Mouse (Mus musculus) heart, postnatal 36 days (tissue): ENCODE measurements around the gene Chmp2a. TPM values are rescaled to one million over a fixed set of nuclear protein-coding genes. Genes with fewer than 3 reads are reported as not detected.
"Not testable (repeated sequence)": the region's sequence is repeated elsewhere in the genome, so short reads cannot be mapped to it uniquely, and the experiment has no call there.

Source experiments
- DNase-seq, 2 experiments: peaks; one replicate each; pipeline ENCODE4 v3.0.0; 2021 to 2022
- intact Hi-C: fragments of 180-260 bp; cut with DNase I; formaldehyde crosslinking; loops from one replicate; pipeline ENCODE4 v1.15.1; 2025
- total RNA-seq, 2 experiments: library from RNA; stranded (reverse); gene quantifications; 2 replicates each; pipeline ENCODE4 v1.2.3; 2021

Chmp2a gene
- 100 to 1,000 TPM; 124 to 136 TPM for total RNA-seq

GRCm38 (mm10) chr7:13034148-13034977 is at the start of gene Chmp2a:
TSS of gene Chmp2a (minus strand) at chr7:13034807.
- DNase-seq = peak; percentile 97
- intact Hi-C loops = loop anchor here (5.0 kb wide), 1 partner anchor 197 kb away; no protein-coding TSS in a partner anchor

- intact Hi-C loops = no loop called here
- DNase-seq = no peak
These were observed 37.7 kb upstream of the Chmp2a start for GRCm38 (mm10) chr7:13072293-13072692.

DNA sequence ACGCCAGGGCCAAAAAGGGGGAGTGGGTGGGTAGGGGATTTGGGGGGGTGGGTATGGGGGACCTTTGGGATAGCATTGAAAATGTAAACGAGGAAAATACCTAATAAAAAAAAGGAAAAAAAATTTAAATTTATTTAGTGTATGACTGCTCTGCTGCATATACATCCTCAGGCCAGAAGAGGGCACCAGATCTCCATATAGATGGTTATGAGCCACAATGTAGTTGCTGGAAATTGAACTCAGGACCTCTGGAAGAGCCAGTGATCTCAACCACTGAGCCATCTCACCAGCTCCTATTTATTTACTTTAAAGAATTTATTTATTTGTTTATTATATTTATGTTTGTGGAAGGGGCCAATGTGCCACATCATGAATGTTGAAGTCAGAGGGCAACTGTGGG is 28.8 kb upstream of the Chmp2a start:
- DNase-seq, intact Hi-C loops: not testable (repeated sequence)

GRCm38 (mm10) chr7:13059536-13059935 is 24.9 kb upstream of the Chmp2a start:
- intact Hi-C loops = loop anchor here (10.0 kb wide), 3 partner anchors 255 to 635 kb away; partner anchors contain the start of genes Zfp551, Zfp606 and Zscan18
- no peak for DNase-seq

DNA sequence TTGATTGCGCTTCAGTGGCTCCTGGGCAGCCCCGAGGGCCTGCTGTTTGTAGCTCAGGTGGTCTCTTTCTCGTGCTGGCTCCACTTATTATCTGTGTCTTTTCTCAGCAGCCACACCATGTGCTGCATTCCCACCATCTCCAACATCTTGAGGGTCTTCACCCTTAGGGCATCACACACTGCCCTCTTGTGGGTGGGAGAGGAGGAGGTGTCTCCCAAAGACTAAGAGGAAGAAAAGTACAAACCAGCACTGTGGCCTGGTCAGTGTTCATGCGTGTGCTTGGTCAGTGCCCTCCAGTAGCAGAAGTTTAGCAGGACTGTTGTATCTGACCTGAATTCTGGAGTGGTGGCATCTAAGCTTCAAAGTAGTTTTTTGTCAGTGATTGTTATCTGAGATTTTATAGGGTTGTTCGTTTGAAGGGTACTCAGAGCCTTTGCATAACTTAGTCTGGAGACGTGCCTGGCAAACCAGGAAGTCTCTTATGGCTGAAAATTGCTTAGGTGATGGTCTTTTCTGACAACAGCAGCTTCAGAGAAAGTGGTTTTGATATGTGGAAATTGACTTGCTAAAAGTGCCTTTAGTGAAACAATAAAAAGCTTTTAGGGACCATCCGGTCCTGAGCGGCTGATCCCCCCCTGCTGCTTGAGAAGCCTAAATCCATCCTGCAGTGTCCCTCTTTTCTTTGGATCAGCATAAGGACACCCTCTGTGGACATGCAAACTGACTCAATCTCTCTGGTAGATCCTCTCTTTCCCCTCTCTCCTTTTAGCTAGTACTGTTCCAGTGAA is 22.5 kb upstream of the Chmp2a start:
- intact Hi-C loops = loop anchor here (10.0 kb wide), 3 partner anchors 252 to 632 kb away; partner anchors contain the start of genes Zfp551, Zfp606 and Zscan18
- DNase-seq = no peak

GRCm38 (mm10) chr7:13054287-13055010 is 19.8 kb upstream of the Chmp2a start, which contains the start of gene Mzf1:
TSS of gene Mzf1 (minus strand) at chr7:13054764.
- intact Hi-C loops = loop anchor here (5.0 to 10.0 kb wide), 4 partner anchors 223 to 630 kb away; partner anchors contain the start of genes Lig1, Zfp551, Zfp606 and Zscan18
- DNase-seq = peak; percentile 83 to 95

DNA sequence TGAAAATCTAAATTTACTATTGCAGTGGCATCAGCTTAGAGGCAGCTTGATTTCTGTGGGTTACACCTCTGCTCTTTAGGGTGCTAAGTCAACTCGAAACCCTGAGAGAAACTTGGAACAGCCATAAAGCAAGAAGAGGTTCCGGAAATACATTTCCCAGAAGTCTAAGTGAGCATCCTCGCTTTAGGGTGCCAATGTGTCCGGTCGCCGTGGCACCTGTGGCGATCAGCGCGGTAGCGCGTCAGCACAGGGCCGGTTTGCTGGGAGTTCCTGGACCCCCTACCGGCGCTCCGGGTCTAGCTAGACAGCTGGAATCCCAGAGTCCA is 19.3 kb upstream of the Chmp2a start:
- intact Hi-C loops = loop anchor here (5.0 to 10.0 kb wide), 4 partner anchors 223 to 629 kb away; partner anchors contain the start of genes Lig1, Zfp551, Zfp606 and Zscan18
- no peak for DNase-seq

DNA sequence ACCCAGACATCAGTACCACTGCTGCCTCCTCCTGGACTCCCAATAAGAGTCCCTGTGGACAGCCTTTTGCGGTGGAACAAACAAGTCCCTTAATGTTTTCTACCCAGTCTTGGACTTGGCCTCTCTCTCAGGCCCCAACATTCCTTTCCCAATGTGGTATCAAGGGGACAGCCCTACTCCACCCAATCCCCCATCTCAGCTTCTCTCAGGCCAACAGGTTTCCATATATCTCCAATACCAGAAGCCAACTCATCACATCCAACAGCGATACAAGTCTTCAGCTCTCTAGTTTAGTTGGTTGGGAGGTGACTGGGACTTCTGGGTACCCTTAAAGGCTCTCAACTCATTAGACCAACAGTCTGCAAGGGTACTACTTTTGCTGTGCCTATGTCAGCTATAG is 18.9 kb upstream of the Chmp2a start:
- no peak for DNase-seq
- intact Hi-C loops = loop anchor here (5.0 to 10.0 kb wide), 4 partner anchors 224 to 629 kb away; partner anchors contain the start of genes Lig1, Zfp551, Zfp606 and Zscan18

GRCm38 (mm10) chr7:13053001-13053400 is 18.4 kb upstream of the Chmp2a start:
- intact Hi-C loops = loop anchor here (5.0 to 10.0 kb wide), 4 partner anchors 224 to 628 kb away; partner anchors contain the start of genes Lig1, Zfp551, Zfp606 and Zscan18
- DNase-seq = no peak

GRCm38 (mm10) chr7:13046084-13046483 is 11.5 kb upstream of the Chmp2a start:
- intact Hi-C loops = loop anchor here (1.0 to 2.0 kb wide), 2 partner anchors 37 to 137 kb away; no protein-coding TSS in a partner anchor
- peak; percentile 64 to 65 for DNase-seq

DNA sequence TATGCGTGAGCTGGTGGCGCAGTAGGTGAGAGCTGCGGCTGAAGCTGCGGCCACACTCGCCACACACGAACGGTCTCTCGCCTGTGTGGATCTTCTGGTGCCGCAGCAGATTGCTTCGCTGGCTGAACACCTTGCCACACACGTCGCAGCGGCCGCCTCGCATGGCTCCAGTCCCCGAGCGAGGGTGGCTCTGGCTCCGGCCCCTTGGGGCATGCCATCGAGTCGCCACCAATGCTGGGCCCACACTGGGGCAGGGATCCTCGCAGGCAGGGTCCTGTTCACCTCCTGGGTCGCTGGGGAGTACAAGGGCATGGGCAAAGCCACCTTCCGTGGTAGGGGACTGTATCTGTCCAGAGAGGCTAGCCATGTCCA is 9.6 kb upstream of the Chmp2a start:
- DNase-seq = no peak
- intact Hi-C loops = no loop called here

DNA sequence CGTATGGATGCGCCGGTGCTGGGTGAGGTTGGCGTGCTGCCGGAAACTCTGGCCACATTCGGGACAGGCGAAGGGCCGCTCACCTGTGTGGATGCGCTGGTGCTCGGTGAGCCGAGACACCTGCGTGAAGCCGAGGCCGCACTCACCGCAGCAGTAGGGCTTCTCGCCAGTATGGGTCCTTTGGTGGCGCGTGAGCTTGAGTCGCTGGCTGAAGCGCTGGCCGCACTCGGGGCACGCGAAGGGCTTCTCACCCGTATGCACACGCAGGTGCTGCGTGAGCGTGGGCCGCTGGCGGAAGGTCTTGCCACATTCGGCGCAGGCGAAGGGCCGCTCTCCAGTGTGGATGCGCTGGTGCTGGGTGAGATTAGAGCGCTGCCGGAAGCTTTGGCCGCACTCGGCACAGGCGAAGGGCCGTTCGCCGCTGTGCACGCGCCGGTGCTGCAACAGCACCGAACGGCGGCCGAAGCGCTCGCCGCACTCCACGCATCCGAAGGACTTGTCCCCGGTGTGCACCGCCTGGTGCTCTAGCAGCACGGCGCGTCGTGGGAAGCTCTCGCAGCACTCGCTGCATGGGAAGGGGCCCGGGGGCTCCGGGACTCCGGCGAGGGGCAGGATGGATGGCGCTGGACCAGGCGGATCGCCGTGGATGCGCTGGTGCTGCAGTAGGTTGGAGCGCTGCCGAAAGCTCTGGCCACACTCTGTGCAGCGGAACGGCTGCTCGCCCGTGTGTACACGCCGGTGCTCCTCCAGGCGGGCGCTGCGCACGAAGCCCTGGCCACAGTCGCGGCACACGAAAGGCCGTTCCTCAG is 9.0 kb upstream of the Chmp2a start:
- no peak for DNase-seq
- intact Hi-C loops = no loop called here

DNA sequence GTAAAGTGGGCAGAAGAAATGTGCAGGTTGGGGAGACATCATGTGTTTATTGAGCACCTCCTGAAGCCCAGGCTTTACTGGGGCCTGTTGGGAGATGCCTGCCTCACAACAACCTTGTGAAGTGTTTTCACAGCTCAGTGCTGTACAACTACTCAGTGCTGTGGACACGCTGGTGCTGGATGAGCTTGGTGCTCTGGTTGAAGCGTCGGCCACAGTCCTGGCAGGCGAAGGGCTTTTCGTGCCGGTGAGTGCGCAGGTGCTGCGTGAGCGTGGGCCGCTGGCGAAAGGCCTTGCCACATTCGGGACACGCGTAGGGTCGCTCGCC is 8.5 kb upstream of the Chmp2a start:
- intact Hi-C loops = no loop called here
- no peak for DNase-seq

DNA sequence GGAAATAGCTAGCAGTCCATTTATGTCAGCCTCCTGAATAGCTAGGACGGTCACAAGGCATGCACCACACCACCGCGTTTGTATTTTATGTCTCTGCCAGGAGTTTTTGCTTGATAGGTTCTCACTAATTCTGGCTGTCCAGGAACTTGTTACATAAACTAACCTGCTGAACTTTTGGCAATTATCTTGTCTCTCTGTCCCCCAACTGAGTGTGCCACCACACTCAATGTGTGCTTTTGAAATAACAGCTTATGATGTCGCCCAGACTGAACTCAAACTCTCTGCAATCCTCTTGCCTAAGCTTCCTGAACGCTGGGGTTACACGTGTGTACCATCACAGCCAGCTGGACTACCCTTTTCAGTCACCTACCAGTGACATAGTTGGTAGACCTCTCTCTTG is 7.9 kb upstream of the Chmp2a start:
- intact Hi-C loops = no loop called here
- DNase-seq = no peak

DNA sequence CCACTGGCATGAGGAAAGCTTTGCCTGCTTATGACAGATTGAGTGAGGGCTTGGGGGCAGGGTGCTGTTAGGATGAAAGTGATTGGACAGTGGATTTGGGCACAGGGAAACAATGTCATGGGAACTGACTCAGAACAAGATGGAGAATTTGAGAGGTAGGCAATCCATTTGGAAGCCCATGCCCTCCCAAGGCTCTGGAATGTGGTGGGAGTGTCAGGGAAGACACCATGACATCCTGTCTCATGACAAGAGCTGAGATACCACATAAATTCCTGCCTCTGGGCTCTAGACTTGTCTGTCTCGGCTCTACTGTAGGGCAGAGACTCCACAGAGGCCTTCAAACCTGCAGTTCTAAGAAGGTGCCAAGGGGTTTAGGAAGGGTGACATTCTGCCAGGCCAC is 6.6 kb upstream of the Chmp2a start:
- intact Hi-C loops = no loop called here
- DNase-seq = no peak

GRCm38 (mm10) chr7:13039181-13039580 is 4.6 kb upstream of the Chmp2a start:
- DNase-seq = no peak
- intact Hi-C loops = loop anchor here (5.0 kb wide), 1 partner anchor 62 kb away; the partner anchor contains the start of gene Zfp446

- DNase-seq = peak in 1 of 2 experiments; percentile 2
These were observed 4.1 kb upstream of the Chmp2a start for GRCm38 (mm10) chr7:13038621-13039169.

GRCm38 (mm10) chr7:13037901-13038555 is 3.4 kb upstream of the Chmp2a start, which contains the start of gene Ube2m:
TSS of gene Ube2m (minus strand) at chr7:13038275.
- DNase-seq = peak; percentile 99
- intact Hi-C loops = loop anchor here (5.0 kb wide), 1 partner anchor 61 kb away; the partner anchor contains the start of gene Zfp446

More at GRCm38 (mm10) chr7:13038621-13039169, 4.1 kb upstream of the Chmp2a start:
- intact Hi-C loops = loop anchor here (5.0 kb wide), 1 partner anchor 61 kb away; the partner anchor contains the start of gene Zfp446
